Mouse (Mus musculus) cerebellum, adult 8-10 months (tissue): ENCODE results near the gene Zfp706.
A peak's percentile ranks its signal among the peaks of the same experiment; 100 is the strongest.

Experiments
- DNase-seq: peaks from one replicate; pipeline ENCODE4 v3.0.0; 2022

The Zfp706 gene

DNA sequence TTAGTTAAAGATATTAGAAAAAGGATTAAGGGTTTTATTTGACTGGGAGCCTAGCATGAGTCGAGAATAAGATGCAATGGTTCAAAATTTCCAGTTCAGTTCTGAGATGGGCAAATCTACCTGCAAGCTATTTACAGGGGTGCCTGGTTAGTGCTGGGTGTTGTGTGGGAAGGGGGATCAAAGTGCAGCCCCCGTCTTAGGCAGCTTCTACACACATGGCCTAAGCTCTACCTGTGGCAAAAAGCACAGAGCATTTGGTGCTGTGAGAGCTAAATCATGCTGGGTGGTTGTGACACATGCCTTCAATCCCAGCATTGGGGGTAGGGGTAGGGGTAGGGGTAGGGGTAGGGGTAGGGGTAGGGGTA lies 32.3 kb downstream of the Zfp706 start:
- no peak for DNase-seq

- no peak for DNase-seq
Observed at GRCm38 (mm10) chr15:36974614-36975255, 32.8 kb downstream of the Zfp706 start.

- DNase-seq, result no peak
Observed at GRCm38 (mm10) chr15:36973714-36974113, 33.9 kb downstream of the Zfp706 start.

GRCm38 (mm10) chr15:36973290-36973689 lies 34.3 kb downstream of the Zfp706 start:
- DNase-seq, result no peak

DNA sequence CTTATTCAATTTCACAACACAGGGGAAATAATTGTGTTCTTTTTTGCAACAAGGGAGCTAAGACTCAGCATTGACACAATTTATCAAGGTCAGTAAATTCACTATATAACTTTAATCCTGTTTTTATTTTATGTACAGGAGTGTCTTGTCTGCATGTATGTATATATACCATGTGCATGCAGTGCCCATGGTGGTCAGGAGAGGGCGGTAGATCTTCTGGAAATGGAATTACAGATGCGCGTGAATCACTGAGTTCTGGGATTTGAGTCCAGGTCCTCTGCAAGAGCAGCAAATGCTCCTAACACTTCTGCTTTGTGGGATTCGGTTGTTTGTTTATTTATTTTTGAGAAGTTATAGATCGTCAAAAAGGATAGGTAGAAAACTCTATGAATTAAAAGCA lies 37.8 kb downstream of the Zfp706 start:
- no peak for DNase-seq

DNA sequence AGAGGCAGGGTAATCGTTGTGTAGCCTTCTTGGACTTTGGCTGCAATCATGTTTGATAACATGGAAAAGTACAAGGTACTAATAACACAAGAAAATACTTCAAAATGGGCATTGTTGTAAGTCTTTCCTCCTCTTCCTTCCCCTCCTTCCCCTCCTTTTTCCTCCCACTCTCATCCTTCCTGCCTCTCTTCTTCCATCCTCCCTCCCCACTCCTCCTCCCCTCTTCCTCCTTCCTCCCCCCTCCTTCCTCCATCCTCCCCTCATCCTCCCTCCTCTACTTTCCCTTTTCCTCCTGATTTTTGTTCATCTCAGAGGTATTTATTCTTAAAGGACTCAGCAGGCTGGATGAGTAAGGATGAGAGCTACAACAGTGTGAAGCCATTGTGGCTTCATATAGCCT lies 39.3 kb downstream of the Zfp706 start:
- no peak for DNase-seq

- DNase-seq, result peak; percentile 82
Observed at GRCm38 (mm10) chr15:36967381-36968211, 40.0 kb downstream of the Zfp706 start.

GRCm38 (mm10) chr15:36966940-36967339 lies 40.6 kb downstream of the Zfp706 start:
- no peak for DNase-seq

- DNase-seq, result peak; percentile 46
Observed at GRCm38 (mm10) chr15:36966466-36966865, 41.1 kb downstream of the Zfp706 start.

DNA sequence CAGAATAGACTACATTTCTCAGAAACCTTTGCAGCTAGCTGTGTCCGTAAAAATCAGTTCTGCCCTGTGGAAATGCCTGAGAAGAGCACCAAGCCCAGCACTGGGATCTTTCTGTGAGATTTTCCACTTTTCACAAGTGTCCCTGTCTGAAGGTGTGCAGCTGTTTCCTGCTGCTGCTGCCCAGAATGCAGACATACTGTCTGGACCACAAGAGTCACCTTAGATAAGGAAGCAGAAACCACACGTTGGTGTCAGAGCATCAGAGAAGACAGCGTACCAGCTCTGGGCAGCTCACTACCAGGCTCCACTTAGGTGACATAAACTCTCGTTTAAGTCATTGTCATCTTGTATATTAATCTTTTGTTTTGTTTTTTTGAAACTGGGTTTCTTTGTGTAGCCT lies 41.8 kb downstream of the Zfp706 start:
- no peak for DNase-seq

DNA sequence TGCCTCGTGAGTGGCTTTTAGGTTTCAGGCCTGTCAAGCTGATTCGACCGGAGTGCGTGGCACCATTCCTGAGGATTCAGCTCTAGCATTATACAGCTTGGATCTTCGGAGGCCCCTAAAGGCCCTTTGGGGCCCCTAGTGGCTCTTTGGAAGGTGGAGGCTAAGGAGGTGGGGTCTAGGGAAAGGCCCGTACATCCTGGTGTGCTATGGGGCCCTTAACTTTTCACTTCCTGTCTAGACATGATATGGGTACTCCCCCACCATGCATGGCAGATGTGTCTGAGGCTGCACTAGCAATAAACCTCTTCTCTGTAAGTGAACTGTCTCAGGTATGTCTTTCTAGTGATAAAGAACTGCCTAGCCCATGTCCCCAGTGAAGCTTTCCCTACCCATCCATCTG lies 44.6 kb downstream of the Zfp706 start:
- no peak for DNase-seq

- no peak for DNase-seq
Observed at GRCm38 (mm10) chr15:36960876-36961237, 46.7 kb downstream of the Zfp706 start.

DNA sequence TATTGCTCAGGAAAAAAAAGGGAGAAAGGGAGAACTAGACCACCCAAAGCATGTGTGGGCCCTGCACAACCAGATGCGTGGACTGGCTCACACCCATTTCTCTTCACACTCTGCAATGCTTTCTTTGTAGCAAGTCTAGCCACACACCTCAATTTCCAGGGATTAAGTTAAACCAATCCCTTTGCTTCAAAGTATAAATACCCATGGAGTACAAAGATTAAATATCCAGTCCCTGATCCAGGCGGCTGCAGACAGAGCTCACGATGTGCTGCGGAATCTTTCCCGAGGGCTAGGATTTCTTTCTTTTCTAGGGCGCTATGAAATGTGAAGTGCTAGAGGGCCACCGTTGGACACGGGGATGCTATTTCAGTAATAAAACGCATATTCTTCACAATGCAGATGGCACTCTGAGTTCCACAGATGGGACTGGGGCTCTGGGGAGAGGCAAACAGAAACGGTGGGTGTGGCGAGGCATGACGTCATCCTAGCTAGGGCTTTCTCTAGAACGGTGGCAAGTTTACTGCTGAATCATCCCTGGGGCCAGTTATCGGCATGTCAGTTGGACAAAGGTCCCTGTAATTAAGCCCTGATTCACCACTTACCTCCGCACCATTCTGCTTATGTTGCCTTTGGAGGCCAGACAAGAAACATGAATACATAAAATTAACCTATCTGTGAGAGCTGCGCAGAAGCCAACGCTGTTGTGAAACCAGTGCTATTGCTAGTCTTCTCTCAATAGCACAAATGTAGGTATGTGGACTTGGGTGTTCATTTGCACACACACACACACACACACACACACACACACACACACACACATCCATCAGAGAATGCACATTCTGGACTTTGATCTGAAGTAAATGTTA lies 47.3 kb downstream of the Zfp706 start:
- peak; percentile 86 for DNase-seq

DNA sequence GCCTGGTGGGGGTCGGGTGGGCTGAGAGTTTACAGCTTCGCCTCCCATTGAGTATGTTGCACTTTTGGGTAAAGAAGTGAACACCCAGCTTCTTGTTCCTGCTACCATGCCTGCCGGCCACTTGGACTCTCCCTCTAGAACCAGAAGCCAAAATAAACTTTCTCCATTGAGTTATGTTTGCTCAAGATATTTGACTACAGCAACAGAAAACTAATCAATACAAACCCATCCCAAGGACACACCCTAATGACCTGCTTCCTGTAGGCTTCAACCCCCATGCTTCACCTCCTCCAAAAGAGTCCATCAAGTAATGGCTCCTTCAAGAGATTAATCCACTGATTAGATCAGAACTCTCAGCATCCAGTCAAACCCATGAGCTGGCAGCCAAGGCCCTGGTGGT lies 51.4 kb downstream of the Zfp706 start:
- DNase-seq, result no peak

DNA sequence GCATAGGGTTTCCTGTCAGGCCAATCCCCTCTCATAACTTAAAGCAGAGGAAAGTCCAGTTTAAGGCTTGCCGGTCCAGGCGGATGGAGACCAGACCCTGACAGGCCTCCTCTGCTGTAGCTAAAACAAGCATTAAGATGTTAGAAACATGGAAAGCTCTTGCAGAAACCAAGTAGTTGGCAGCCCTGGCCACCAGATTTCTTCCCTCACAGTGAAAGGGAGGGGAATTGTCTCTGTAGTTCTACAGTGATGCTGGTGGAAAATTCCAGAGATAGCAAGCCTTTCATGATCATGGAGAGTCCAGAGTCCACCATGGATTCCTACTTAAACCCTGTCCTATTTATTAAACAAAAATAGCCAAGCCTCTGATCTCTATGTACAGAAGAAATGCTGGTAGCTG lies 57.3 kb downstream of the Zfp706 start:
- DNase-seq, result no peak

GRCm38 (mm10) chr15:36948866-36949546 lies 58.6 kb downstream of the Zfp706 start:
- no peak for DNase-seq
